Mouse (Mus musculus) bone marrow, adult 2 months (tissue): ENCODE measurements at regions not wholly inside any gene's neighbourhood (a gene's known extent, or its start where the extent isn't known, plus 50 kb on each side); places are given as distances from the start of the nearest gene placed in this dataset.

Experiments
- CTCF ChIP-seq: fragments of 200-500 bp; IDR thresholded peaks from 2 replicates; pipeline ENCODE4 v1.5.1; 2011; ENCODE audit warnings: low read length, control low read depth; ENCODE audit not compliant: control insufficient read depth, insufficient read depth
- POLR2A ChIP-seq: fragments of 200-500 bp; IDR thresholded peaks from 2 replicates; pipeline ENCODE4 v1.6.1; 2011; ENCODE audit warnings: low read depth, mild to moderate bottlenecking, control low read depth, low read length, borderline replicate concordance; ENCODE audit not compliant: control insufficient read depth

DNA sequence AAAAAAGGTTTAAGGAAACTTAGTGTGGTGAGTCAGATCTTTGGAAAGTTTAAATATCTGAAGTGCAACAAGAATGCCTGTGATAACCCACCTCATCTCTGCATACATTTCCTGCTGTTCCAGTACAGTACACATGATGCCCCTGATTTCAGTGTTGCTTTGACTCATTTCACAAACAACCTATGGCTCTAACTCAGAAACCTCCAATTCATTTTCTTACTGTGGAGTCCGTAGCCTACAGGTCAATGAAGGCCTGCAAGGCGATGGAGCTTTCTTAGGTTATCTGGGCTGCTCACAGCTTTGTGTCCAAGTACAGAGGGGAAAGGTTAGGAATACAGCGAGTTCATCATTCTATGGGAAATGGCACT lies 235.8 kb upstream of the Map3k7 start:
- no peak for TF ChIP-seq POLR2A
- TF ChIP-seq CTCF = no peak
